Mouse (Mus musculus): Measurements from ENCODE around the gene Vps13d.

Vps13d gene

GRCm38 (mm10) chr4:145002733-145003132 lies 192.1 kb downstream of the Vps13d start:
- DNase-seq (ENCODE audit: low spot score) = no peak

GRCm38 (mm10) chr4:144999903-145000382 lies 194.9 kb downstream of the Vps13d start:
- DNase-seq (ENCODE audit: low spot score) = peak; percentile 45

- DNase-seq (ENCODE audit: low spot score) = no peak
Measured at GRCm38 (mm10) chr4:144999572-144999880, 195.3 kb downstream of the Vps13d start.

- DNase-seq (ENCODE audit: low spot score) = peak; percentile 48
Measured at GRCm38 (mm10) chr4:144998808-144999571, 195.8 kb downstream of the Vps13d start.

GRCm38 (mm10) chr4:144997887-144998658 lies 196.7 kb downstream of the Vps13d start:
- DNase-seq (ENCODE audit: low spot score) = no peak

GRCm38 (mm10) chr4:144996996-144997820 lies 197.6 kb downstream of the Vps13d start:
- DNase-seq (ENCODE audit: low spot score) = no peak

GRCm38 (mm10) chr4:144995826-144996225 lies 199.0 kb downstream of the Vps13d start:
- DNase-seq (ENCODE audit: low spot score) = no peak

- no peak for DNase-seq (ENCODE audit: low spot score)
Measured at GRCm38 (mm10) chr4:144993047-144993917, 201.5 kb downstream of the Vps13d start.

- DNase-seq (ENCODE audit: low spot score) = no peak
Measured at GRCm38 (mm10) chr4:144992413-144992812, 202.4 kb downstream of the Vps13d start.

GRCm38 (mm10) chr4:144988443-144989206 lies 206.2 kb downstream of the Vps13d start:
- no peak for DNase-seq (ENCODE audit: low spot score)

- DNase-seq (ENCODE audit: low spot score) = no peak
Measured at GRCm38 (mm10) chr4:144986016-144986805, 208.6 kb downstream of the Vps13d start.

- no peak for DNase-seq (ENCODE audit: low spot score)
Measured at GRCm38 (mm10) chr4:144983821-144984371, 210.9 kb downstream of the Vps13d start.

- no peak for DNase-seq (ENCODE audit: low spot score)
Measured at GRCm38 (mm10) chr4:144983228-144983744, 211.5 kb downstream of the Vps13d start.

GRCm38 (mm10) chr4:144980811-144981551 lies 213.8 kb downstream of the Vps13d start:
- peak; percentile 73 for DNase-seq (ENCODE audit: low spot score)

- no peak for DNase-seq (ENCODE audit: low spot score)
Measured at GRCm38 (mm10) chr4:144980110-144980509, 214.7 kb downstream of the Vps13d start.

GRCm38 (mm10) chr4:144978039-144978438 lies 216.8 kb downstream of the Vps13d start:
- no peak for DNase-seq (ENCODE audit: low spot score)

GRCm38 (mm10) chr4:144977057-144977456 lies 217.7 kb downstream of the Vps13d start:
- no peak for DNase-seq (ENCODE audit: low spot score)

GRCm38 (mm10) chr4:144975505-144975904 lies 219.3 kb downstream of the Vps13d start:
- DNase-seq (ENCODE audit: low spot score) = no peak

Data from c-Kit-positive CD71-positive TER-119-positive erythroid progenitor cells, embryonic 14.5 days (primary cell).